Mouse (Mus musculus) olfactory bulb, adult 2 months (tissue): ENCODE data around the gene Olfr569.

Experiments used
- CTCF ChIP-seq: fragments of 200-500 bp; IDR thresholded peaks from 2 replicates; pipeline ENCODE4 v1.5.1; 2012; ENCODE audit warnings: low read depth, mild to moderate bottlenecking, low read length, moderate library complexity; ENCODE audit not compliant: insufficient read depth
- POLR2A ChIP-seq: fragments of 200-500 bp; IDR thresholded peaks from 2 replicates; pipeline ENCODE4 v1.6.1; 2012; ENCODE audit warnings: mild to moderate bottlenecking, low read depth, low read length, moderate library complexity; ENCODE audit not compliant: insufficient read depth

- TF ChIP-seq CTCF, result no peak
- no peak for TF ChIP-seq POLR2A
Observed at GRCm38 (mm10) chr7:102858665-102859064, 32.0 kb downstream of the Olfr569 start, which contains the start of gene Olfr566.
